Mouse (Mus musculus) liver, postnatal 0 days (tissue): ENCODE measurements around the gene Rsph6a.

Experiments used
- CTCF ChIP-seq: sonication (generic); IDR thresholded peaks from 2 replicates; pipeline ENCODE4 v1.5.1; 2016; ENCODE audit warnings: antibody characterized with exemption, low read depth
- EP300 ChIP-seq: IDR thresholded peaks from 2 replicates; pipeline ENCODE4 v1.6.1; 2016; ENCODE audit warnings: antibody characterized with exemption, low read depth, mild to moderate bottlenecking

DNA sequence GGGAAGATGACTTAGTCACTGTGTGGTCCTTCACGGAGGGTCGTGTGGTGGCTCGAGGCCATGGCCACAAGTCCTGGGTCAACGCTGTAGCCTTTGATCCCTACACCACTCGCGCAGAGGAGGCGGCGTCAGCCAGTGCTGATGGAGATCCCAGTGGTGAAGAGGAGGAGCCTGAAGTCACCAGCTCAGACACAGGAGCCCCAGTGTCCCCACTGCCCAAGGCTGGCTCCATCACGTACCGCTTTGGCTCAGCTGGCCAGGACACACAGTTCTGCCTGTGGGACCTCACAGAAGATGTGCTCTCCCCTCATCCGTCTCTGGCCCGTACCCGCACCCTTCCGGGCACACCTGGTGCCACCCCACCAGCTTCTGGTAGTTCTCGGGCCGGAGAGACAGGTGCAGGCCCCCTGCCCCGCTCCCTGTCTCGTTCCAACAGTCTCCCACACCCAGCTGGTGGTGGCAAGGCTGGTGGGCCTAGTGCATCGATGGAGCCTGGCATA lies 26.0 kb downstream of the Rsph6a start:
- TF ChIP-seq EP300 (no peak), CTCF (no peak)
